Mouse (Mus musculus): ENCODE measurements around the gene Olfr1211.

Gene Olfr1211

GRCm38 (mm10) chr2:88938011-88938410, at the start of gene Olfr1211:
Gene Olfr1211, minus strand, starts transcription at chr2:88938111.
- DNase-seq (ENCODE audit: low spot score), result no peak

- no peak for DNase-seq (ENCODE audit: low spot score)
Measured at GRCm38 (mm10) chr2:88980181-88980580, 42.3 kb upstream of the Olfr1211 start, which contains the start of gene Gm13762. Gene Gm13762, minus strand, starts transcription at chr2:88980281.

GRCm38 (mm10) chr2:88953669-88954068, 15.8 kb upstream of the Olfr1211 start, which contains the start of gene Olfr1212:
Gene Olfr1212, plus strand, starts transcription at chr2:88953969.
- DNase-seq (ENCODE audit: low spot score), result no peak

- no peak for DNase-seq (ENCODE audit: low spot score)
Measured at GRCm38 (mm10) chr2:88915057-88915456, 22.9 kb downstream of the Olfr1211 start, which contains the start of gene Olfr1209. Gene Olfr1209, minus strand, starts transcription at chr2:88915157.

- DNase-seq (ENCODE audit: low spot score), result no peak
Measured at GRCm38 (mm10) chr2:88902211-88902610, 35.7 kb downstream of the Olfr1211 start, which contains the start of gene Olfr1208. Gene Olfr1208, minus strand, starts transcription at chr2:88902311.
